Mouse (Mus musculus) ZHBTc4 (cell line): ENCODE measurements around the gene Rec114.

Experiments used
- DNase-seq: peaks from one replicate; pipeline ENCODE4 v3.0.0-alpha.2; 2011; ENCODE audit warnings: low read depth, low spot score

The Rec114 gene

GRCm38 (mm10) chr9:58665492-58665891 is 78.3 kb downstream of the Rec114 start:
- DNase-seq = no peak

- DNase-seq = no peak
Observed at GRCm38 (mm10) chr9:58662791-58663190, 81.0 kb downstream of the Rec114 start.

- DNase-seq = peak; percentile 41
Observed at GRCm38 (mm10) chr9:58662007-58662406, 81.8 kb downstream of the Rec114 start.

- DNase-seq = no peak
Observed at GRCm38 (mm10) chr9:58660673-58661072, 83.1 kb downstream of the Rec114 start.

GRCm38 (mm10) chr9:58659989-58660388 is 83.8 kb downstream of the Rec114 start:
- DNase-seq = no peak

- DNase-seq = no peak
Observed at GRCm38 (mm10) chr9:58659331-58659730, 84.4 kb downstream of the Rec114 start.

- DNase-seq = no peak
Observed at GRCm38 (mm10) chr9:58658596-58659309, 85.0 kb downstream of the Rec114 start.

GRCm38 (mm10) chr9:58657735-58658512 is 85.8 kb downstream of the Rec114 start:
- no peak for DNase-seq

- DNase-seq = no peak
Observed at GRCm38 (mm10) chr9:58656824-58657223, 86.9 kb downstream of the Rec114 start.

- peak; percentile 55 for DNase-seq
Observed at GRCm38 (mm10) chr9:58656396-58656795, 87.4 kb downstream of the Rec114 start.

- no peak for DNase-seq
Observed at GRCm38 (mm10) chr9:58654494-58654893, 89.3 kb downstream of the Rec114 start.

- peak; percentile 63 for DNase-seq
Observed at GRCm38 (mm10) chr9:58651993-58652392, 91.8 kb downstream of the Rec114 start.

- DNase-seq = no peak
Observed at GRCm38 (mm10) chr9:58649265-58649626, 94.5 kb downstream of the Rec114 start.

GRCm38 (mm10) chr9:58648406-58649264 is 95.1 kb downstream of the Rec114 start:
- DNase-seq = peak; percentile 58

- no peak for DNase-seq
Observed at GRCm38 (mm10) chr9:58630441-58630840, 113.3 kb downstream of the Rec114 start.

- no peak for DNase-seq
Observed at GRCm38 (mm10) chr9:58627197-58627596, 116.6 kb downstream of the Rec114 start.

GRCm38 (mm10) chr9:58623009-58623408 is 120.8 kb downstream of the Rec114 start:
- no peak for DNase-seq

- no peak for DNase-seq
Observed at GRCm38 (mm10) chr9:58615064-58615938, 128.5 kb downstream of the Rec114 start.

- DNase-seq = no peak
Observed at GRCm38 (mm10) chr9:58613790-58614189, 130.0 kb downstream of the Rec114 start.
